In genomic region chr12:69168461-69169106, GRCm38 (mm10) we compare ENCODE assay signal across 8 mouse cellular contexts. TPM values are rescaled to one million over a fixed set of nuclear protein-coding genes. Genes with fewer than 3 reads are reported as not detected.
DNase-seq lines count a peak whose midpoint lies in the region; ATAC-seq and TF ChIP-seq lines count a peak whose summit lies in the region.

Gene Lrr1 (plus strand): TSS chr12:69168814.

- peak within 1 kb of the TSS; percentile 55 for H3K9ac ChIP-seq in embryonic facial prominence, embryonic 15.5 days
- H3K9ac ChIP-seq in limb, embryonic 14.5 days (ENCODE audit: low read depth, low read length, severe bottlenecking): peak within 1 kb of the TSS; percentile 75
- peak within 1 kb of the TSS; percentile 61 for H3K9ac ChIP-seq in midbrain, embryonic 16.5 days (ENCODE audit: low read depth, low read length)

- TF ChIP-seq POLR2A in bone marrow macrophage, adult 2 months (IDR thresholded peaks at IDR 0.05; ENCODE audit: borderline replicate concordance, low read depth, low read length): no peak
- 0 out of 2 replicates have a peak, but pooled peaks have one; percentile 26 for TF ChIP-seq POLR2A in limb, embryonic 14.5 days (IDR thresholded peaks at IDR 0.05; ENCODE audit: borderline replicate concordance, extremely low read depth, insufficient read depth, insufficient read length)
- no peak for TF ChIP-seq POLR2A in spleen, adult 2 months (IDR thresholded peaks at IDR 0.05; ENCODE audit: low read depth, low read length)

- no peaks in the 10 kb centered on the region for H3K9me3 ChIP-seq in embryonic facial prominence, embryonic 15.5 days (replicated peaks)
- H3K9me3 ChIP-seq in limb, embryonic 14.5 days (ENCODE audit: control insufficient read depth, low read length): no peaks in the 10 kb centered on the region
- H3K9me3 ChIP-seq in midbrain, embryonic 16.5 days (replicated peaks; ENCODE audit: control insufficient read depth, low read length, poor library complexity, severe bottlenecking): no peaks in the 10 kb centered on the region

- peak within 1 kb of the TSS; percentile 99 for H3K4me3 ChIP-seq in bone marrow macrophage, adult 2 months (ENCODE audit: insufficient read depth, low read length)
- H3K4me3 ChIP-seq in embryonic facial prominence, embryonic 15.5 days (replicated peaks): peak within 1 kb of the TSS; percentile 68
- peak within 1 kb of the TSS; percentile 70 for H3K4me3 ChIP-seq in limb, embryonic 14.5 days (replicated peaks; ENCODE audit: low read length)
- H3K4me3 ChIP-seq in midbrain, embryonic 16.5 days (ENCODE audit: low read depth, low read length): peak within 1 kb of the TSS; percentile 67
- H3K4me3 ChIP-seq in spleen, adult 2 months (ENCODE audit: extremely low read depth, insufficient read depth, insufficient read length): peak within 1 kb of the TSS; percentile 57

- no peak for TF ChIP-seq CTCF in bone marrow macrophage, adult 2 months (IDR thresholded peaks at IDR 0.05; ENCODE audit: low read depth, low read length)
- no peak for TF ChIP-seq CTCF in spleen, adult 2 months (IDR thresholded peaks at IDR 0.05; ENCODE audit: extremely low read depth, insufficient read depth, insufficient read length, insufficient replicate concordance)

- whole genome bisulfite sequencing in embryonic facial prominence, embryonic 15.5 days: under 1% methylated on average over 40 of the region's 40 CpGs
- WGBS in limb, embryonic 14.5 days: under 1% methylated on average over 39 of the region's 40 CpGs
- under 1% methylated on average over 40 of the region's 40 CpGs for WGBS in midbrain, embryonic 16.5 days
- WGBS in spleen, adult 2 months: under 1% methylated on average over 40 of the region's 40 CpGs

- no peaks in the 10 kb centered on the region for H3K27me3 ChIP-seq in embryonic facial prominence, embryonic 15.5 days
- no peaks in the 10 kb centered on the region for H3K27me3 ChIP-seq in limb, embryonic 14.5 days (ENCODE audit: control insufficient read depth, insufficient read depth, low read length)
- H3K27me3 ChIP-seq in midbrain, embryonic 16.5 days (ENCODE audit: control insufficient read depth, insufficient read depth, low read depth, low read length): no peaks in the 10 kb centered on the region
- no peaks in the 10 kb centered on the region for H3K27me3 ChIP-seq in spleen, adult 2 months (ENCODE audit: control insufficient read depth, insufficient read depth, low read length)

- H3K36me3 ChIP-seq in embryonic facial prominence, embryonic 15.5 days: no peaks in the 10 kb centered on the region
- H3K36me3 ChIP-seq in limb, embryonic 14.5 days (ENCODE audit: control insufficient read depth, insufficient read depth, low read length): peaks cover 3% of the 10 kb centered on the region
- H3K36me3 ChIP-seq in midbrain, embryonic 16.5 days (ENCODE audit: control insufficient read depth, insufficient read depth, low read length): no peaks in the 10 kb centered on the region
- no peaks in the 10 kb centered on the region for H3K36me3 ChIP-seq in spleen, adult 2 months (ENCODE audit: control insufficient read depth, insufficient read depth, low read length)

- DNase-seq in A20 (ENCODE audit: low read depth, low spot score): peak; percentile 96
- DNase-seq in heart, adult 9 months (ENCODE audit: low spot score in 2 of 2): peak; percentile 80 to 91
- peak; percentile 94 for DNase-seq in kidney, adult 9 months
- peak; percentile 81 for DNase-seq in limb, embryonic 14.5 days (ENCODE audit: low spot score)
- DNase-seq in spleen, adult 2 months (ENCODE audit: low read depth in 1 of 2, low spot score in 2 of 2): peak; percentile 71 to 82

- peaks cover 19% of the 10 kb centered on the region for H3K4me1 ChIP-seq in bone marrow macrophage, adult 2 months (ENCODE audit: control insufficient read depth, insufficient read depth, low read length)
- H3K4me1 ChIP-seq in embryonic facial prominence, embryonic 15.5 days: peaks cover 14% of the 10 kb centered on the region
- H3K4me1 ChIP-seq in limb, embryonic 14.5 days (ENCODE audit: control insufficient read depth, insufficient read depth, low read length): 0 out of 2 replicates have a peak, but pooled peaks cover 3% of the 10 kb centered on the region
- H3K4me1 ChIP-seq in midbrain, embryonic 16.5 days (ENCODE audit: control insufficient read depth, insufficient read depth, low read length): peaks cover 8% of the 10 kb centered on the region
- no peaks in the 10 kb centered on the region for H3K4me1 ChIP-seq in spleen, adult 2 months (ENCODE audit: control insufficient read depth, insufficient read depth, insufficient read length)

- peak; percentile 90 for ATAC-seq in embryonic facial prominence, embryonic 15.5 days (ENCODE audit: insufficient number of reproducible peaks, low FRiP score, low TSS enrichment, low read depth)
- ATAC-seq in limb, embryonic 14.5 days (ENCODE audit: low FRiP score, low read depth): peak; percentile 94
- ATAC-seq in midbrain, embryonic 16.5 days: peak; percentile 93

- H3K4me2 ChIP-seq in embryonic facial prominence, embryonic 15.5 days (replicated peaks): peak within 1 kb of the TSS; percentile 84
- peak within 1 kb of the TSS; percentile 85 for H3K4me2 ChIP-seq in limb, embryonic 14.5 days (replicated peaks; ENCODE audit: low read depth, low read length, severe bottlenecking)
- H3K4me2 ChIP-seq in midbrain, embryonic 16.5 days (ENCODE audit: low read length): peak within 1 kb of the TSS; percentile 98

- peak within 1 kb of the TSS; percentile 66 for H3K27ac ChIP-seq in bone marrow macrophage, adult 2 months (ENCODE audit: insufficient read depth, low read depth, low read length)
- H3K27ac ChIP-seq in embryonic facial prominence, embryonic 15.5 days (replicated peaks): peak within 1 kb of the TSS; percentile 78; the same call in 1 of the 2 replicates
- peak within 1 kb of the TSS; percentile 88 for H3K27ac ChIP-seq in limb, embryonic 14.5 days (replicated peaks; ENCODE audit: low read depth, low read length)
- peak within 1 kb of the TSS; percentile 62 for H3K27ac ChIP-seq in midbrain, embryonic 16.5 days (ENCODE audit: low read length)
- peak within 1 kb of the TSS; percentile 64 for H3K27ac ChIP-seq in spleen, adult 2 months (ENCODE audit: insufficient read depth, low read length)

RNA-seq across cellular contexts. Expression of gene Lrr1, which starts in this region (rescaled TPM):
- polyA plus RNA-seq in bone marrow macrophage, adult 2 months (2012; ENCODE audit: insufficient read depth, insufficient read length, missing spikeins): 5.7 and 6.3 TPM in 2 replicates
- polyA plus RNA-seq in embryonic facial prominence, embryonic 15.5 days (2015; fragmentation: Nextera tagmentation; extraction: Ambion mirVana): 16.6 and 16.8 TPM in 2 replicates
- polyA plus RNA-seq in limb, embryonic 14.5 days (2012; rRNA removed): 11.8 and 14.1 TPM in 2 replicates
- polyA plus RNA-seq in limb, embryonic 14.5 days (2014; fragmentation: Nextera tagmentation; extraction: Ambion mirVana): 17.4 and 19.8 TPM in 2 replicates
- polyA plus RNA-seq in midbrain, embryonic 16.5 days (2015; fragmentation: Nextera tagmentation; extraction: Ambion mirVana): 2.9 and 3.1 TPM in 2 replicates
- polyA plus RNA-seq in spleen, adult 2 months (2012; rRNA removed): 0.82 and 1.9 TPM in 2 replicates

Comparison
In these comparisons a context has a peak if more than half of its experiments do, and no peak if none do; other contexts are left out.
1. Peak in every context shown above with its lines: DNase-seq, ATAC-seq, H3K4me3 ChIP-seq and H3K27ac ChIP-seq.